Mouse (Mus musculus) embryonic fibroblast, embryonic 13.5 days (primary cell): Measurements from ENCODE around the gene Ctdsp1.

ENCODE experiments used
- CTCF ChIP-seq: IDR thresholded peaks from 2 replicates; pipeline ENCODE4 v1.5.1; 2011; ENCODE audit warnings: mild to moderate bottlenecking, control low read depth, low read length, moderate library complexity, borderline replicate concordance; ENCODE audit not compliant: insufficient read depth
- POLR2A ChIP-seq: IDR thresholded peaks from 2 replicates; pipeline ENCODE4 v1.6.1; 2011; ENCODE audit warnings: low read depth, mild to moderate bottlenecking, control low read depth, low read length, moderate library complexity

- TF ChIP-seq POLR2A (no peak), CTCF (no peak)
Measured at GRCm38 (mm10) chr1:74383385-74383784, 7.9 kb upstream of the Ctdsp1 start.
